ENCODE assay signal across 13 mouse cellular contexts in the genomic region with DNA sequence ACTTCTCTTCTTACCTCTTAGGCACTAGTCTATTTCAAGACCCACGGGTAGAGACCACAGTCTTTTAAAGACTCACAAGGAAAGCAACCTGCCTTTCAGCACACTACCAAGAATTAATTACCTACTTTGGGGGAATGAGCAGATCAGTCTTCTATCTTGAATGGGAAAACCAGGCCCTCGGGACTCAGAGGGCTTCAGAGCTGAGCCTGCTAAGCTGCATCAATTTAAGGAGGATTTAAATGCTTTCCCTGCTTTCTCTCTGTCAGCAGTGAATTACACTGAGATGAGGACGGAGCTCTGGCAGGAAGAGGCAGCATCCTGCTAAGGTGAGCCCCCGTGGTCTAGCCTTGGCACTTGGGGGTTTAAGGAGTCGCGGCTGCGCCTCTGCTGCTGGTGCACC.
"Had no signal": no experiment of that assay in that cellular context is flagged by ENCODE, and none has a peak within 500 bp of the region (broad histone marks: within the 10 kb centered on the region; RNA-seq: fewer than 3 reads in every experiment).

No protein-coding gene starts in this region.

- H3K9ac ChIP-seq: limb, embryonic 13.5 days; liver, embryonic 15.5 days had no signal

- H3K4me2 ChIP-seq: limb, embryonic 13.5 days; liver, embryonic 15.5 days had no signal

- H3K27ac ChIP-seq: kidney, postnatal 0 days; layer of hippocampus, adult 2 months; limb, embryonic 13.5 days; liver, embryonic 15.5 days had no signal

- H3K27me3 ChIP-seq: liver, embryonic 15.5 days had no signal

- H3K9me3 ChIP-seq: limb, embryonic 13.5 days; liver, embryonic 15.5 days had no signal

- H3K4me3 ChIP-seq: layer of hippocampus, adult 2 months; limb, embryonic 13.5 days; liver, embryonic 15.5 days had no signal

- H3K4me1 ChIP-seq: limb, embryonic 13.5 days; liver, embryonic 15.5 days had no signal

- ATAC-seq: lung, postnatal 0 days had no signal

- H3K36me3 ChIP-seq: limb, embryonic 13.5 days; liver, embryonic 15.5 days had no signal

- DNase-seq: kidney, adult 8-10 months; kidney, postnatal 36 days; left cerebral cortex, postnatal 4 days; lung, adult 2 months; lung, postnatal 36 days; right cerebral cortex, adult 18-20 months; right cerebral cortex, postnatal 25 days; thymus, postnatal 4 days had no signal
